Mouse (Mus musculus) heart, embryonic 14.5 days (tissue): ENCODE data around the gene Tmed9. TPM values are rescaled to one million over a fixed set of nuclear protein-coding genes. Genes with fewer than 3 reads are reported as not detected.
"Not testable (repeated sequence)": the region's sequence is repeated elsewhere in the genome, so short reads cannot be mapped to it uniquely, and the experiment has no call there.

ENCODE experiments used
- ATAC-seq: fragments of 200-750 bp; cut with Nextera tagmentation; 2 replicates; pipeline ENCODE4 v1.8.0; 2017; ENCODE audit warnings: low read depth, moderate TSS enrichment; ENCODE audit not compliant: insufficient number of reproducible peaks, insufficient read depth, low FRiP score
- H3K27ac ChIP-seq, 2 experiments: fragments of 200-500 bp in 1 of 2; fragments of 300-500 bp in 1 of 2; sonication (generic) in 1 of 2; replicated peaks in 1 of 2; 2 replicates each; pipeline ENCODE4 v1.5.1; 2012 to 2014; ENCODE audit warnings: low read depth in 2 of 2, low read length in 2 of 2, control low read depth in 1 of 2, mild to moderate bottlenecking in 1 of 2, mixed read lengths in 1 of 2; ENCODE audit not compliant: control insufficient read depth in 1 of 2, insufficient read depth in 1 of 2
- H3K27me3 ChIP-seq: fragments of 300-500 bp; sonication (generic); 2 replicates; pipeline ENCODE4 v1.6.1; 2014; ENCODE audit warnings: mild to moderate bottlenecking, low read length, control low read depth; ENCODE audit not compliant: control insufficient read depth, insufficient read depth
- H3K36me3 ChIP-seq: fragments of 300-500 bp; sonication (generic); 2 replicates; pipeline ENCODE4 v1.6.1; 2014; ENCODE audit warnings: mild to moderate bottlenecking, control low read depth, low read length, mixed read lengths; ENCODE audit not compliant: control insufficient read depth, insufficient read depth
- H3K4me1 ChIP-seq, 2 experiments: fragments of 200-500 bp in 1 of 2; fragments of 300-500 bp in 1 of 2; sonication (generic) in 1 of 2; 2 replicates each; pipeline ENCODE4 v1.6.1; 2012 to 2014; ENCODE audit warnings: low read length in 2 of 2, control low read depth in 1 of 2, mixed read lengths in 1 of 2; ENCODE audit not compliant: control insufficient read depth in 2 of 2, insufficient read depth in 2 of 2
- H3K4me2 ChIP-seq: fragments of 300-500 bp; sonication (generic); 2 replicates; pipeline ENCODE4 v1.6.1; 2014; ENCODE audit warnings: mild to moderate bottlenecking, low read length
- H3K4me3 ChIP-seq, 2 experiments: fragments of 200-500 bp in 1 of 2; fragments of 300-500 bp in 1 of 2; sonication (generic) in 1 of 2; 2 replicates each; pipeline ENCODE4 v1.5.1; 2012 to 2014; ENCODE audit warnings: low read length in 2 of 2, mild to moderate bottlenecking in 2 of 2, control low read depth in 1 of 2, low read depth in 1 of 2, moderate library complexity in 1 of 2; ENCODE audit not compliant: control insufficient read depth in 1 of 2, insufficient read depth in 1 of 2
- H3K9ac ChIP-seq: fragments of 300-500 bp; sonication (generic); 2 replicates; pipeline ENCODE4 v1.6.1; 2014; ENCODE audit warnings: mild to moderate bottlenecking, low read length
- H3K9me3 ChIP-seq: fragments of 300-500 bp; sonication (generic); 2 replicates; pipeline ENCODE4 v1.6.1; 2016; ENCODE audit warnings: low read length, control low read depth; ENCODE audit not compliant: control insufficient read depth
- WGBS: fragments of 180-500 bp; shearing (Covaris S2); extraction: QIAGEN DNeasy Blood & Tissue Kit; methylation state at CpG from one replicate; pipeline ENCODE4 v1.1.7; 2014; 5-methylcytosine and 5-hydroxymethylcytosine counted together
- polyA plus RNA-seq: library from polyadenylated mRNA; unstranded; fragments of >200 nt; fragmentation: Nextera tagmentation; extraction: Ambion mirVana; gene quantifications from 2 replicates; pipeline ENCODE4 v1.2.1, GENCODE M21; 2014

The Tmed9 gene
- polyA plus RNA-seq, 1 experiment from 2014 or later = 58.4 TPM

GRCm38 (mm10) chr13:55568524-55568923 lies 5.0 kb upstream of the Tmed9 start:
- not testable (repeated sequence) for H3K4me3 ChIP-seq, H3K27me3 ChIP-seq, H3K9ac ChIP-seq, ATAC-seq, H3K27ac ChIP-seq, H3K9me3 ChIP-seq, H3K4me2 ChIP-seq
- WGBS = 84% methylated on average over 4 of the region's 4 CpGs
- H3K4me1 ChIP-seq = peaks cover 10 to 16% of the 10 kb centered on the region in 2 experiments; a peak in 3 of 4 replicates
- peaks cover 44% of the 10 kb centered on the region for H3K36me3 ChIP-seq

DNA sequence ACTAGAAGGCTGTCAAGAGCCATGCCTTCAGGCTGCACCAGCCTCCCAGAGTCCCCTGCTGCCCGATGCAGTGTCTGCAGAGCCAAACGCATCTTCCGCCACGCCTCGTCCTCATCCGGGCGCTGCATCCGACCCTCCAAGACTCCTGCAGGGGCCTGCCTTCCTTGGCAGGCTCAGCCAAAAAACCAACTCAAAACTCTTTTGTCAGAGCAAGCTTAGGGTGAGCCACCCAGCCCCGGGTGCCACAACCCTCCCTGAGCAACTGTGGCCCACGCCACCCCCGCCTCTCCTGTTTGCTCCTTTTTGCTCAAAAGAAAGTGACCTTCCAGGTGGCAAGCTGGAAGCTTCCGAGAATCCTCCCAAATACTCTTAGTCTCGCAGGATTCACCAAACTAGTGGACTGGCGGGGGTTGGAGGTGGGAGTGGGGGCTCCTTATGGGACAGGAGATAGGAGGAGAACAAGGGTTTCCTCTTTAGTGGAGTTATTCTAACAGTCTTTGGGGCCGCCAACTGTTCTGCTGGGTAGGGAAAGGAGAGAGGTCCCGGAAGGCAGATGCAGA lies 3.7 kb upstream of the Tmed9 start:
- ATAC-seq = no peak

GRCm38 (mm10) chr13:55570286-55570973 lies 3.1 kb upstream of the Tmed9 start:
- ATAC-seq = peak; percentile 60
- under 1% methylated on average over 42 of the region's 47 CpGs for WGBS
- Histone ChIP-seq H3K9me3 (no peaks in the 10 kb centered on the region), H3K27ac (peak overlapping the region; percentile 58 to 83), H3K36me3 (peaks cover 26% of the 10 kb centered on the region), H3K27me3 (no peaks in the 10 kb centered on the region), H3K4me1 (peaks cover 10 to 16% of the 10 kb centered on the region in 2 experiments; a peak in 3 of 4 replicates), H3K4me2 (peak overlapping the region; percentile 88), H3K4me3 (peak overlapping the region; percentile 83 to 87), H3K9ac (peak overlapping the region; percentile 96)

More for the DNA sequence above, 3.7 kb upstream of the Tmed9 start:
- Histone ChIP-seq H3K4me1 (peaks cover 10 to 16% of the 10 kb centered on the region in 2 experiments; a peak in 3 of 4 replicates), H3K9me3 (no peaks in the 10 kb centered on the region), H3K4me2 (peak overlapping the region; percentile 88), H3K9ac (peak overlapping the region; percentile 96), H3K27ac (peak overlapping the region in 1 of 2 experiments; percentile 83; a peak in 2 of 4 replicates), H3K27me3 (no peaks in the 10 kb centered on the region), H3K36me3 (peaks cover 32% of the 10 kb centered on the region), H3K4me3 (peak overlapping the region; percentile 83 to 87)
- WGBS = 13% methylated on average over 16 of the region's 16 CpGs

DNA sequence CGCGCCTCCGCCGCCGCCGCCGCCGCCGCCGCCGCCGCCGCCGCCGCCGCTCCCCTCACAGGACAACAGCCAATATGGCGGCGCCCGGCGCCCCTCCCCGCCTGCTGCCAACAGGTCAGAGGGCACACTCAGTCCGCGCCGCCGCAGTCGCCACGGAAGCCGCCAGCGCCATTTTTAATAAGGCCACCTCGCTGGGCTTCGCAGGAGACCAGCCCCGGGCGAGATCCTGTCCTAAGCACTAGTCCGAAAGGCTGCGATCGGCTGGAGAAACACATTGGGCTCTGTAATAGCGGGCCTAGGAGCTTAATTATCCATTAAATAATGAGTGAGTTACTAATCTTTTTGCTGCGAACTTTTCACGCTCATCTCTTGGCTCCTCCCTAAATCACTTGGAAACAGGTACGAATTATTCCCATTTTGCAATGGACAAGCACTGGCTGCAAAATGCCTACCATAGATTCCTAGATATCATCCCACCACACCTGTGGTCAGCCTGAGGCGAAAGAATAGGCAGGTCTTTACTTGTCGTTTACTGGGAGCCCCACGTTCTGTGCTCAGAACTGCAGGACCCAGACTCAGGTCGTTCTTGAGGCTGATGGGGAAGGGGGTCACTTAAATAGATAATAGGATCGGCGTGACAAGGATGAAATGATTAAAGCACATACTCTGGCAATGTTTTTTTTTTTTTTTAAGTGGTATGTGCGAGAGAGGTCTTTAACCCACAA lies 2.3 kb upstream of the Tmed9 start, which contains the start of gene Fam193b:
TSS of gene Fam193b (minus strand) at position 94 of the 725 bp plus-strand sequence.
- Histone ChIP-seq H3K4me3 (peak within 1 kb of the TSS; percentile 83 to 87), H3K27ac (peak within 1 kb of the TSS; percentile 59 to 83), H3K9ac (peak within 1 kb of the TSS; percentile 96), H3K4me2 (peak within 1 kb of the TSS; percentile 88), H3K9me3 (no peaks in the 10 kb centered on the region), H3K4me1 (peaks cover 10 to 16% of the 10 kb centered on the region in 2 experiments; a peak in 3 of 4 replicates), H3K36me3 (peaks cover 20% of the 10 kb centered on the region), H3K27me3 (no peaks in the 10 kb centered on the region)
- 2% methylated on average over 40 of the region's 47 CpGs for WGBS
- peak; percentile 87 for ATAC-seq

GRCm38 (mm10) chr13:55571977-55572376 lies 1.6 kb upstream of the Tmed9 start:
- ATAC-seq = no peak
- Histone ChIP-seq H3K27ac (no peak overlapping the region), H3K9ac (no peak overlapping the region), H3K4me2 (0 out of 2 replicates have a peak overlapping the region, but pooled peaks have one; percentile 2), H3K9me3 (no peaks in the 10 kb centered on the region), H3K4me1 (peaks cover 10 to 16% of the 10 kb centered on the region in 2 experiments; a peak in 3 of 4 replicates), H3K36me3 (peaks cover 14% of the 10 kb centered on the region), H3K4me3 (no peak overlapping the region), H3K27me3 (no peaks in the 10 kb centered on the region)
- 83% methylated on average over 2 of the region's 2 CpGs for WGBS

DNA sequence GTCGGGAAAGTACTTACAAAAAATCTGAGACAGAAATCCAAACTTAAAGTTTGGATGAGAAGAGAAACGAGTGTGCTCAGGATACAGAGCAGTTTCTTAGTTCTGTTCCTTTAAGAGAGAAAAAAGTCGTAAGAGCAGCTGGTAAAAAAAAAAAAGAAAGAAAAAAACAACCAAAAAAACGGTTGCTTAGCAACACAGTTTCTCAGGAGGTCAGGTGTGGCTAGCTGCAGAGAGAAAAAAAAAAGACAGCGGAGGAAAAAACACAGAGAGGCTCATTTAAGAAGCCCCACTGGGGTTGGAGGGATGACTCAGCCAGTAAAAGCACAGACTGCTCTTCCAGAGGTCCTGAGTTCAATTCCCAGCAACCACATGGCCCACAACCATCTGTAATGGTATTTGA lies 789 bp downstream of the Tmed9 start:
- ATAC-seq = no peak
- Histone ChIP-seq H3K27ac (no peak overlapping the region), H3K4me1 (peaks cover 7 to 8% of the 10 kb centered on the region in 2 experiments; a peak in 3 of 4 replicates), H3K27me3 (no peaks in the 10 kb centered on the region), H3K36me3 (no peaks in the 10 kb centered on the region), H3K9me3 (no peaks in the 10 kb centered on the region), H3K4me2 (no peak overlapping the region), H3K9ac (no peak overlapping the region), H3K4me3 (no peak overlapping the region)
- WGBS = 76% methylated on average over 5 of the region's 5 CpGs

DNA sequence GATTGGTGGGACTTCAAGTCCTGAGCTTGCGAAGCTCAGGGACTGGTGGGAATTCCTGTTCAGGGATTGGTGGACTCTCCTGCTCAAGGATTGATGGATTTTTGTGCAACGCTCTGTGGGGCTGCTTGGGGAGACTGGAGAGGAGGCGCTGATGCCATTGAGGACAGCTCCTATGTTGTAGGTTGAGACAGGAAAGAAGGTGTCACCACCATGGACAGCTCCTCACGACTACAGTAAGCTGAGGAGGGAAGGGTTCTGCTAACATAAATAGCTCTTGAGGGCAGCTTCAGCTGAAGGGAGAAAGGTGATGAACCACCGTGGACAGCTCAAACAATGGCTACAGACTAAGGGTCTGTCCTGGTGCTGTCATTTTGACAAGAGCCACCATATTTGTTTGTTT lies 2.4 kb downstream of the Tmed9 start:
- Histone ChIP-seq H3K9me3 (no peaks in the 10 kb centered on the region), H3K36me3 (no peaks in the 10 kb centered on the region), H3K9ac (no peak overlapping the region), H3K27ac (no peak overlapping the region), H3K4me2 (no peak overlapping the region), H3K4me3 (no peak overlapping the region), H3K27me3 (no peaks in the 10 kb centered on the region), H3K4me1 (no peaks in the 10 kb centered on the region)
- WGBS = 36% methylated on average over 5 of the region's 5 CpGs
- no peak; the same call in 1 of the 2 replicates for ATAC-seq
